Mouse (Mus musculus): ENCODE data around the gene Clmp. TPM values are rescaled to one million over a fixed set of nuclear protein-coding genes. Genes with fewer than 3 reads are reported as not detected.

Clmp gene
- 32.3 and 80.5 TPM in 2 replicates for polyA plus RNA-seq (2012; rRNA removed; ENCODE audit: low replicate concordance)

DNA sequence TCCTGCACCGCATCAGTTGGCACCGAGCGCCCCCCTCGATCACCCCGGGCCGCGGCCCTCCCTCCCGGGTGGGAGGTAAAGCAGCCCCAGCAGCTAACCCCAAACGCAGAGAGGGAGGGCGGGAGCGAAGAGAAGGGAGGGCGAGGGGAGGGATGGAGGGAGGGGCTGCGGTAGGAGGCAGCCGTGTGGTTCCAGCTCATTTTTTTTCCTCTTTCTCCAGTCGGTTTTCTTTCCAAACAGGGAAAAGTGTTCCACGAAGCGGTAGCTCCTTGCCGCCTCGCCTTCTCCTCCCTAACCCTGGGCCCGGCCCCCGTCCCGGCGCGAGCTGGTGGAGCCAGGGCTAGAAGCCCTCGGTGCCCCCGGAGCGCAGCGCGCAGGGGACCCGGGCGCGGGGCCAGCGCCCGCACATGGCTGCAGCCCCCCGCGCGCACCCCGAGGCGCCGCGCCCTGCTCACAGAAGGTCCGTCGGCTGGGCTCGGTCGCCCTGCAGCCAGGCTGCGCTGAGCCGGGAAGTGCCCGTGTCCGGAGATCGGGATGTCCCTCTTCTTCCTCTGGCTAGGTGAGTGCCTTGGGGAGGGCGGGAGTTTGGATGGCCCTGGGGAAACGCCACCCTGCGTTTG lies at the start of gene Clmp:
Gene Clmp (plus strand): TSS at position 162 of the 620 bp plus-strand sequence.

GRCm38 (mm10) chr9:40670313-40670712 lies 15.4 kb upstream of the Clmp start, which contains the start of gene Gm21915:
TSS of gene Gm21915 (plus strand) at chr9:40670613.

GRCm38 (mm10) chr9:40800675-40801612 lies 115.2 kb downstream of the Clmp start, which contains the start of gene Hspa8:
TSS of gene Hspa8 (plus strand) at chr9:40800984.

Other genes with a start within 250 kb of the Clmp start
- gene Gramd1b, start 154.6 kb upstream of the Clmp start, polyA plus RNA-seq (2012; rRNA removed; ENCODE audit: low replicate concordance), result 15.5 and 30.2 TPM in 2 replicates
- gene Gm21915, start 15.3 kb upstream of the Clmp start, polyA plus RNA-seq (2012; rRNA removed; ENCODE audit: low replicate concordance), result not detected in 2 replicates
- gene Hspa8, start 115.0 kb downstream of the Clmp start, polyA plus RNA-seq (2012; rRNA removed; ENCODE audit: low replicate concordance), result 2,231 and 3,398 TPM in 2 replicates
- gene Bsx, start 188.2 kb downstream of the Clmp start, polyA plus RNA-seq (2012; rRNA removed; ENCODE audit: low replicate concordance), result not detected in 2 replicates